Mouse (Mus musculus): ENCODE results near the gene Nbea. TPM values are rescaled to one million over a fixed set of nuclear protein-coding genes. Genes with fewer than 3 reads are reported as not detected.

Nbea gene
- polyA plus RNA-seq, 1 experiment from 2014 or later = 39.4 TPM

- Histone ChIP-seq H3K9me3 (no peaks in the 10 kb centered on the region), H3K4me1 (peaks cover 55% of the 10 kb centered on the region), H3K4me3 (no peak overlapping the region), H3K9ac (replicated peaks) (peak overlapping the region; percentile 0; the same call in 1 of the 2 replicates), H3K27ac (replicated peaks) (peak overlapping the region; percentile 79), H3K27me3 (peaks cover 3% of the 10 kb centered on the region; the same call in 1 of the 2 replicates), H3K36me3 (no peaks in the 10 kb centered on the region), H3K4me2 (replicated peaks) (peak overlapping the region; percentile 31)
- peak; percentile 90 for ATAC-seq (ENCODE audit: low FRiP score, low read depth)
- 8% methylated on average over 11 of the region's 11 CpGs for WGBS
Observed at GRCm38 (mm10) chr3:55755805-55756601, 427.5 kb downstream of the Nbea start.

- Histone ChIP-seq H3K4me3 (no peak overlapping the region), H3K27ac (replicated peaks) (peak overlapping the region; percentile 79), H3K27me3 (no peaks in the 10 kb centered on the region; the same call in 1 of the 2 replicates), H3K36me3 (no peaks in the 10 kb centered on the region), H3K9me3 (no peaks in the 10 kb centered on the region), H3K4me2 (replicated peaks) (peak overlapping the region; percentile 31), H3K9ac (replicated peaks) (no peak overlapping the region), H3K4me1 (peaks cover 63% of the 10 kb centered on the region)
- 0 out of 2 replicates have a peak, but pooled peaks have one; percentile 17 for ATAC-seq (ENCODE audit: low FRiP score, low read depth)
- WGBS = 24% methylated on average over 6 of the region's 6 CpGs
Observed at GRCm38 (mm10) chr3:55754981-55755608, 428.4 kb downstream of the Nbea start.

GRCm38 (mm10) chr3:55753872-55754271 lies 429.6 kb downstream of the Nbea start:
- H3K27ac ChIP-seq (replicated peaks) = peak overlapping the region; percentile 79; the same call in 1 of the 2 replicates
- WGBS = 69% methylated on average over 6 of the region's 6 CpGs

GRCm38 (mm10) chr3:55752558-55752957 lies 430.9 kb downstream of the Nbea start:
- H3K9me3 ChIP-seq = no peaks in the 10 kb centered on the region
- H3K27me3 ChIP-seq = no peaks in the 10 kb centered on the region; the same call in 1 of the 2 replicates
- ATAC-seq (ENCODE audit: low FRiP score, low read depth) = no peak
- no peak overlapping the region for H3K27ac ChIP-seq (replicated peaks)
- H3K9ac ChIP-seq (replicated peaks) = no peak overlapping the region
- no peak overlapping the region for H3K4me3 ChIP-seq
- 86% methylated on average over 4 of the region's 4 CpGs for WGBS
- no peaks in the 10 kb centered on the region for H3K36me3 ChIP-seq
- H3K4me2 ChIP-seq (replicated peaks) = no peak overlapping the region
- peaks cover 60% of the 10 kb centered on the region for H3K4me1 ChIP-seq

More at GRCm38 (mm10) chr3:55753872-55754271, 429.6 kb downstream of the Nbea start:
- H3K27me3 ChIP-seq = no peaks in the 10 kb centered on the region; the same call in 1 of the 2 replicates
- no peak overlapping the region for H3K4me2 ChIP-seq (replicated peaks)
- ATAC-seq (ENCODE audit: low FRiP score, low read depth) = no peak
- H3K4me3 ChIP-seq = no peak overlapping the region
- peaks cover 63% of the 10 kb centered on the region for H3K4me1 ChIP-seq
- H3K9me3 ChIP-seq = no peaks in the 10 kb centered on the region
- H3K36me3 ChIP-seq = no peaks in the 10 kb centered on the region
- H3K9ac ChIP-seq (replicated peaks) = no peak overlapping the region

GRCm38 (mm10) chr3:55751363-55751762 lies 432.1 kb downstream of the Nbea start:
- no peak overlapping the region for H3K4me2 ChIP-seq (replicated peaks)
- no peaks in the 10 kb centered on the region; the same call in 1 of the 2 replicates for H3K27me3 ChIP-seq
- H3K9ac ChIP-seq (replicated peaks) = no peak overlapping the region
- H3K4me1 ChIP-seq = peaks cover 48% of the 10 kb centered on the region
- no peak for ATAC-seq (ENCODE audit: low FRiP score, low read depth)
- WGBS = 44% methylated on average over 5 of the region's 5 CpGs
- no peaks in the 10 kb centered on the region for H3K9me3 ChIP-seq
- H3K4me3 ChIP-seq = no peak overlapping the region
- peak overlapping the region; percentile 68 for H3K27ac ChIP-seq (replicated peaks)
- no peaks in the 10 kb centered on the region for H3K36me3 ChIP-seq

GRCm38 (mm10) chr3:55750445-55751065 lies 432.9 kb downstream of the Nbea start:
- H3K9me3 ChIP-seq = no peaks in the 10 kb centered on the region
- 57% methylated on average over 11 of the region's 11 CpGs for WGBS
- no peak for ATAC-seq (ENCODE audit: low FRiP score, low read depth)
- H3K4me1 ChIP-seq = peaks cover 40% of the 10 kb centered on the region
- no peaks in the 10 kb centered on the region; the same call in 1 of the 2 replicates for H3K27me3 ChIP-seq
- H3K4me3 ChIP-seq = no peak overlapping the region
- no peaks in the 10 kb centered on the region for H3K36me3 ChIP-seq
- no peak overlapping the region for H3K9ac ChIP-seq (replicated peaks)
- H3K27ac ChIP-seq (replicated peaks) = peak overlapping the region; percentile 68
- H3K4me2 ChIP-seq (replicated peaks) = no peak overlapping the region

GRCm38 (mm10) chr3:55743885-55744284 lies 439.6 kb downstream of the Nbea start:
- Histone ChIP-seq H3K4me1 (peaks cover 26% of the 10 kb centered on the region; the same call in 1 of the 2 replicates), H3K27me3 (no peaks in the 10 kb centered on the region), H3K4me2 (replicated peaks) (no peak overlapping the region), H3K4me3 (no peak overlapping the region), H3K9me3 (no peaks in the 10 kb centered on the region), H3K9ac (replicated peaks) (no peak overlapping the region), H3K36me3 (no peaks in the 10 kb centered on the region), H3K27ac (replicated peaks) (peak overlapping the region; percentile 89; the same call in 1 of the 2 replicates)
- no peak for ATAC-seq (ENCODE audit: low FRiP score, low read depth)
- WGBS = 76% methylated on average over 5 of the region's 5 CpGs

- Histone ChIP-seq H3K4me2 (replicated peaks) (no peak overlapping the region), H3K27me3 (no peaks in the 10 kb centered on the region), H3K4me1 (peaks cover 22% of the 10 kb centered on the region; the same call in 1 of the 2 replicates), H3K4me3 (no peak overlapping the region), H3K9me3 (no peaks in the 10 kb centered on the region), H3K36me3 (no peaks in the 10 kb centered on the region), H3K27ac (replicated peaks) (peak overlapping the region; percentile 89), H3K9ac (replicated peaks) (no peak overlapping the region)
- WGBS = 54% methylated on average over 4 of the region's 4 CpGs
- peak; percentile 62; the same call in 1 of the 2 replicates for ATAC-seq (ENCODE audit: low FRiP score, low read depth)
Observed at GRCm38 (mm10) chr3:55742654-55743053, 440.8 kb downstream of the Nbea start.

- H3K9me3 ChIP-seq = no peaks in the 10 kb centered on the region
- H3K9ac ChIP-seq (replicated peaks) = no peak overlapping the region
- H3K27me3 ChIP-seq = no peaks in the 10 kb centered on the region
- H3K4me1 ChIP-seq = peaks cover 22% of the 10 kb centered on the region; the same call in 1 of the 2 replicates
- ATAC-seq (ENCODE audit: low FRiP score, low read depth) = peak; percentile 48
- peak overlapping the region; percentile 89 for H3K27ac ChIP-seq (replicated peaks)
- peak overlapping the region; percentile 17; the same call in 1 of the 2 replicates for H3K4me2 ChIP-seq (replicated peaks)
- H3K4me3 ChIP-seq = no peak overlapping the region
- WGBS = 63% methylated on average over 5 of the region's 5 CpGs
- no peaks in the 10 kb centered on the region for H3K36me3 ChIP-seq
Observed at GRCm38 (mm10) chr3:55742218-55742617, 441.3 kb downstream of the Nbea start.

- H3K4me3 ChIP-seq = no peak overlapping the region
- peaks cover 22% of the 10 kb centered on the region; the same call in 1 of the 2 replicates for H3K4me1 ChIP-seq
- H3K27me3 ChIP-seq = no peaks in the 10 kb centered on the region
- peak; percentile 86 for ATAC-seq (ENCODE audit: low FRiP score, low read depth)
- no peaks in the 10 kb centered on the region for H3K36me3 ChIP-seq
- peak overlapping the region; percentile 89 for H3K27ac ChIP-seq (replicated peaks)
- H3K4me2 ChIP-seq (replicated peaks) = peak overlapping the region; percentile 17; the same call in 1 of the 2 replicates
- 22% methylated on average over 6 of the region's 6 CpGs for WGBS
- no peaks in the 10 kb centered on the region for H3K9me3 ChIP-seq
- no peak overlapping the region for H3K9ac ChIP-seq (replicated peaks)
Observed at GRCm38 (mm10) chr3:55741428-55741827, 442.1 kb downstream of the Nbea start.

GRCm38 (mm10) chr3:55733665-55734064 lies 449.8 kb downstream of the Nbea start:
- Histone ChIP-seq H3K27ac (replicated peaks) (0 out of 2 replicates have a peak overlapping the region, but pooled peaks have one; percentile 20), H3K9ac (replicated peaks) (no peak overlapping the region), H3K36me3 (no peaks in the 10 kb centered on the region), H3K9me3 (no peaks in the 10 kb centered on the region), H3K4me2 (replicated peaks) (no peak overlapping the region), H3K4me1 (peaks cover 11% of the 10 kb centered on the region; the same call in 1 of the 2 replicates), H3K4me3 (no peak overlapping the region), H3K27me3 (no peaks in the 10 kb centered on the region)
- ATAC-seq (ENCODE audit: low FRiP score, low read depth) = no peak; the same call in 1 of the 2 replicates
- 54% methylated on average over 6 of the region's 6 CpGs for WGBS

All from midbrain, embryonic 12.5 days (tissue).